Mouse (Mus musculus): ENCODE data around the gene Olfr1346.

Gene Olfr1346

DNA sequence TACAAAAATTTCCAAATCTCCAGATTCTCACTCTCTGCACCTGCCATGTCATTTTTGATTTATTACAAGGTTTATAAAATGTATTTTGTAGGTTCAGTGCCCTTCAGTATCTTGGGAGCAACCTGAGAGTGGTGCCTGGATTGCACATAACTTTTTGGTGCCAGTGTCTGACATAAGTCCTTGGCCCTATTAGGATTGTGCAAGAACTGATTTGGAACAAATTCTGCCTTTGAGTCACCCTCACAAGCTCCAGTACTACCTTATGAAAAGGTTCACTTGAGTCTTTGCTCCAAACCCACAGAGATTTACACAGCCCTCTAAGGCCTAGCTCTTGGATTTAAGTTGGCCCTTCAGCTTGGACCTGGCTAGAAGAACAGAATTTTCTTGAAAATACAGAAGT is at the start of gene Olfr1346:
Gene Olfr1346, plus strand, starts transcription at position 151 of the 400 bp plus-strand sequence.
- DNase-seq: no peak

DNA sequence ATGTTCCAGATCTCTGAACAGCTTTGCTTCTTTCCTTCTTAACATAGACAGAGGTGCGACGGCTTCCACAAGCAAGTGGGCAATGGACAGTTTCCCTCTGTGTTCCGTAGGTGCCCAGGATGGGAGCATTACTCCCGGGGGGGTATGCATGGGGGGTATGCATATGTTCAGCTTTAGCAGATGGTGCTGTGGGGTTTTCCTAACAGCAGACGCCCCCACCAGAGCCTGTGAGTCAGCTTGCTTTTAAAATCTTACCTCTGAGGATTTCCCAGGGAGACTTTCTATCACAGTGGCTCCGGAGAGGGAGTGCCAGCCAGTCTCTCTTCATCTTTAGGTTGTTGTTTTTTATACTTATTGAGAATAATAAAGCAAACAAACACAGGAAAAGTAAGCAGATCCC is 47.0 kb upstream of the Olfr1346 start:
- no peak for DNase-seq

DNA sequence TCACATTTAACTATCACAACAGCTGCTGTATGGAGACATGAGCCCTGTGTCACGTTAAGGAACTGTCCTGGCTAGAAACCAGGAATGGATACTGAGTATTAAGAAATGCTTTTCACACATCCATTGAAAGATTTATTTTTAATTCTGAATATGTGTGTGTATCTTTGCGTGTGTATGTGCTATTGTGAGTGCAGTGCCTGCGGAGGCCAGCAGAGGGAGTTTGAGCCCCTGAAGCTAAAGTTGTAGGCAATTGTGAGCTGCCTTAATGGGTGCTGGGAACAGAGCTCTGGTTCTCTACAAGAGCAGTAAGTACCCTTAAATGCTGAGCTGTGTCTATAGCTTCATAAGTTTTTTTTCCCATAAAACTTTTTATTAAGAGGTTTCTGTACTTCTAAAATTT is 37.5 kb upstream of the Olfr1346 start:
- no peak for DNase-seq

DNA sequence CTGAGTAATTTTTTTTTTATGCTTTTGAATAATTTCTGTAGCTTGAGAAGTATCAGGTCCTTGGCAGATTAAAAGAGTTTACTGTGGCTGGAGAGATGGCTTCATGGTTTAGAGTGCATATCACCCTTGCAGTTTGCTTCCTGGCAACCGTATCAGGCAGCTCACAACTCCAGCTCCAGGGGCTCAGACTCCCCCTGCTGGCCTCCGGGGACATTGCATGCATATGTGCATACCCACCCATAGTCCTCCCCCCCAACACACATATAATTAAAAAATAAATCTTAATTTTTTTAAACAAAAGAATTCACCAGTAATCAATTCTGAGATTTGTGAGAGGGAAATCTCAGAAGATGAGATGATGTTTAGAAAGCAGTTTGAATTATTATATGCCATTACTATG is 36.6 kb upstream of the Olfr1346 start:
- DNase-seq: peak; percentile 24 to 68

DNA sequence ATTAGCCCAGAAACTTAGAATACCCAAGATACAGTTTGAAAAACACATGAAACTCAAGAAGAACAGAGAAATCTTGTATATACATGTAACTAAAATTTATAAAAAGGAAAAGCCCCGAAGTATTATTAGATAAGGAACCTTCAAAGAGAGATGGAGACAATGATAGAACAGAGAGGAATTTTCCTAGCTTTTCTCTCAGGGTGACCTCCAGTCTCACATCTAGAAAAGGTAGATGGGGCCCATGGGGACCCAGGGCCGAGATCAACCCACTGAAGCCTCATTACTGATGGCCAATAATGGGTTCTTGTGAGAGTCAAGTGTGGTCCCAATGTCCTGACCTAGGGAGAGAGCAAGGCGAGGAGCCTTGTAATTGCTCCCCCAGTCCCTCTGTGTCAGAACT is 28.5 kb upstream of the Olfr1346 start, which contains the start of gene Olfr1344:
Gene Olfr1344, plus strand, starts transcription at position 301 of the 400 bp plus-strand sequence.
- DNase-seq: no peak

DNA sequence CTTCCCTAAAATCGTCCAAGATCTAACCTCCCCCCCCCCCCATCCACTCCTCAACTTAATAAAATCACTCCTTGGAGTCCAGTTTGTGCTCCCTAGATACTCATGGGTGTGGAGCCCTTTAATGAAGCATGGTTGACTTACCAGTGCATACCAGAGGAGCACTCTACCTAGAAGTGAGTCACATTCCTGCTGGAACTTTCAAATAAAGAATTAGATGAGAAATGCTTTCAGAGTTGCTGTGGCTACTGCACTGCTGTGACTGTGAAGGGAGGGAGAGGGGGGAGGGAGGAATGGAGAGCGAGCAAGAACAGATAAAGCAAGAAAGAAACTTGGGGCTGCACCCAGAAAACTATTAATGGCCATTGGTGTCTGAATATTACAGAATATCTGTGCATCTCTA is 25.7 kb upstream of the Olfr1346 start:
- peak in 1 of 2 experiments; percentile 0 for DNase-seq

DNA sequence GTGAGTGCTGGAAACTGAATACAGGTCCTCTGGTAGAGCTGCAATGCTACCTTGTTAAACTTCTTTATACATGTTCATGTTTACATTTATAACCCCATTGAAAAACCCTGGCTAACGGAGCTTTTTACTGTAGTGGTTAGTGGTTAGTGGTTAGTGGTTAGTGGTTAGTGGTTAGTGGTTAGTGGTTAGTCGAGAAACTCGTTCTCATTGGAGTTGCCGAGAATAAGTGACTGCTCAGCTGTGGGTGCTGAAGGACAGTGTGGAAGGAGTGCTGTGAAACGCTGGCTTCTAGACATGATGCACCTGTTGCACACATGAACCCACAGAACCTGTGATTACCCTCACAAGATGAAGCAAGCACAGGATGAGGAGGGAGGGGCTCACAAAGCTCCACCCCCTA is 19.1 kb upstream of the Olfr1346 start:
- no peak for DNase-seq

DNA sequence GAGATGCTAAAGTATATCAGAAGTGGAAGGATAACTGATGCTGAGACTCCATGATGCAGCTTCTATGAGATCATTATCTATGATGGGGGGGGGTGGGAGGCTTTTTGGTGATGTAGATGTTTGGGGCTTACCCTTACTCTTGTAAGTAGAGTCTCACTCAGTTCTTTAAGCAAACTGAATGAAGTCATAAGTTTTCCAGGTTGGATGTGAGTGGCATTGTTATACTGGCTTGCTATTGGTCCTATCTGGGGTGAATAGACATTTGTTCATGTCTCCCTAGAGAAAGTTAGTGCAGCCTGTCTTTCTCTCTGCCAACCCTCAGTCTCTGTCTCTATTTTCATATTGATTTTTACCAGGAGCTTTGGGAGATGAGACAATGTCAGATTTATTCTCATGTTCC is 11.0 kb upstream of the Olfr1346 start, which contains the start of gene Olfr1336:
Gene Olfr1336, plus strand, starts transcription at position 301 of the 400 bp plus-strand sequence.
- DNase-seq: no peak

DNA sequence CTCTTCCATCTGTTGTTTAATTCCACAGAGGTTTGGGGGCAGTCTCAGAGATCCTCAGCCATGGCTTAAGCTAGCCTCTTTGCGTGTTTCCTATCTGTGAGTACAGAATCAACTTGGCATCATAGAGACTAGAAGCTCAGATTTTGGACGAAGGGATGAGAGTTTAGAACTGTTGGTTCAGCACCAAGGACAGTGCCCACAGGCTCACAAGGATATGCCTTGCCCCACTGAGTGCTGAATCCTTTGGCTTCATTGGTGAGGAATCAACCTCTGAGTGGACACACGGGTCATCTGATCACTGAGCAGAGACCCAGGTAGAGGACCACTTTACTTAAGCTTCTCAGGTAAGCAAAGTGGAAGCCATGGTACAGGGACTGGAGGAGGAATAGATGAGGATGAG is 10.5 kb upstream of the Olfr1346 start:
- peak in 1 of 2 experiments; percentile 24 for DNase-seq

DNA sequence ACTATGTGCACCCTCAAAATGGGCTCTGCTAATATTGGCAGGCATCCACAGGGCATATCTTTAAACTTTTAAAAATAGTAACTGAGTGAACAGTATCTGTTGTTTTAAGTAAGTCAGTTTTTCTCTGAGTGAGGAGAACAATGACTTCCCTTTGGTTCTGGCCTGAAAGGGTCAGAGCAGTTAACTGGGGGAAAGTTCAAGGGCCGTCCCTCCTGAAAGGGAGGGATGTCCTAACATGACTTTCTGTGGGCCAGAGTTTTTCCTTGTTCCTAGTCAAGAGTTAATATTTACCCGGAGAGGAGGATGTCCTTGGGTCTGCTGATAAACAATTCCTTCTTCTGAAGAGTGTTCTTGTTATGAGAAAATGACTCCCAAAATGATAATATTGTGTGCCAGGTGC is 10.7 kb downstream of the Olfr1346 start:
- DNase-seq: peak; percentile 69

DNA sequence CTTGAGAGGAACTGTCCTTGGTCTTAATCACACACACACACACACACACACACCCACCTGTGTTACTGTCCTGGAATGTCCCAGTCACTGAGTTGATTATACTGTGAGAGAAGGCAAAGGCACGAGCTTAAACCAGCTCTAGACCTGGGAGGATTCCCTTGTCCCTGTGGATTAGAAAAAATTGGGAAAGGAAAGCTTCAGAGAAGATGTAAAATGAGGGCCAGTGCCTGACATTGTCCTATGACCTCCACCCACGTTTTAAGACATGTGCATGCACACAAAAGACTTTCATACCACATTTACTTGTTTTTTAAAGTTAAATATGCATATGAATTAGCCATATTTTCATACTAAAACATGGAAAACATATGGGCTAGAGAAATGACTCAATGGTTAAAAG is 19.9 kb downstream of the Olfr1346 start, which contains the start of gene Olfr5:
Gene Olfr5, minus strand, starts transcription at position 101 of the 400 bp plus-strand sequence.
- DNase-seq: no peak

DNA sequence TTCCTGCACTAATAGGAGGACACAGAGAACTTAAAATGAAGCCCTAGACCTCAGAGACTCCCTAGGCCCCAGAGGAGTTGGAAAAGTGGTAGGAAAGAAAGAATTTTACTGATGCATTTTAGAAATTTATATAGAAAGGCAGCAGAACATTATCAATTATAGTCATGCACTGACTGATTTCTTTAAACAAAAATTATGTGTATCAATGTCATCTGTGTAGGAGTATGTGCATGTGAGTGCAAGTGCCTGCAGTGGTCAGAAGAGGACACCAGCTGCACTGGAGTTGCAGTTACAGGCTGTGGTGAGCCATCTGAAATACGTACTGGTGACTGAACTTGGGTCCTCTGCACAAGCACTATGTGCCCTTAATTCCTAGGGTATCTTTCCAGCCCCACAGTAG is 32.8 kb downstream of the Olfr1346 start, which contains the start of gene Olfr1347:
Gene Olfr1347, minus strand, starts transcription at position 101 of the 400 bp plus-strand sequence.
- DNase-seq: no peak

DNA sequence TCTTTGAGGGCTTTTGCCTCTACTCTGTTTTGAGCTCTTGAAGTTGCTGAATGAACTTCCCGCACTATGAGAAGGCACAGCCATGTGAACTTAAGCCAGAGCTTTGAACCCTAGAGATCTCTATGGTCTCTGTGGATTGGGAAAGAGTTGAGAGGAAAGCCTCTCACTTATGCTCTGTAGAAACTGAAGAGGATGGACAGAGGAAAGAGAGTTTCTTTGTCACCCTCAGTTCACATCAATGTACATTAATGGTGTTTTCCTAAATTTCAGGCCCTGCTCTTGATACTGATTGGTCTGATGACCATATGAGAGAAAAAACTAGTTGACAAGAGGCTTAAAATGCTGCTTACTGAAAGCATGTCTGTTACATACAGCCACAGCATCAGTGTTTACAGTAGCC is 41.7 kb downstream of the Olfr1346 start, which contains the start of gene Olfr1348:
Gene Olfr1348, minus strand, starts transcription at position 101 of the 400 bp plus-strand sequence.
- DNase-seq: no peak

DNA sequence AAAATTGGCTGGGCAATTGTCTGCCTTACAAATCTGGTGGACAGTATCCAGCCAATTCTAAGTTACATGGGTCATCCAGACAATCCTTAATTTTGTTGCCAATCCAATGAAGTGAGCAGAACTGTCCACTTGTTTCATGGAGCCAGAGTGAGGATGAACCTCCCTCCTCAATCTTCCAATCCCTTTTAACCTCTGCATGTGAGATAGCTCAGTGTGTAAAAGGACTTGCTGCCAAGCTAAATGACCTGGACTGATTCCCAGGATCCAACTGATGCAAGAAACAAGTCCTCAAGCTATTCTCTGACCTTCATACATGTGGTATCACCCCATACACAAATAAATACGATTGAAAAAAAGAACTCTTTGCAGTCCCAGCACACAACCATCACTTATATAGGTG is 54.8 kb downstream of the Olfr1346 start:
- no peak for DNase-seq

DNA sequence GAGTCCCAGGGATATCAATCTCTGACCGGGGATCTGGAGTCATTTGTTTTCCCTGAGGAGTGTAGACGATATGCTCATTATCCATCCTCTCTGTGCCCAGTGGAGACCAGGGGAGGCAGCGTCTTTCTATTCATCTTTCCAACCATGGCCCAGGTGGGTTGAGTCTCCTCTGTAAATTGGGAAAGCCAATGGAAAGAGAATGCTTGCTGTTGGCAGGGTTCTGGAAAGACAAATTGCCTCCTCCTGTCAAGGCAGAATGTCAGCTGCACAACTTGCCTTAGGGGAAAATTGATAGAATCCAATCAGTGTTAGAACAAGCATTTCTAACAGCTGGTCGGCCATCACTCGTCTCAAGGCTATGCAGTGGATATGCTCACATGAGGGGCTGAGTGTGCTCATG is 55.9 kb downstream of the Olfr1346 start, which contains the start of gene Olfr1349:
Gene Olfr1349, minus strand, starts transcription at position 101 of the 400 bp plus-strand sequence.
- no peak for DNase-seq

DNA sequence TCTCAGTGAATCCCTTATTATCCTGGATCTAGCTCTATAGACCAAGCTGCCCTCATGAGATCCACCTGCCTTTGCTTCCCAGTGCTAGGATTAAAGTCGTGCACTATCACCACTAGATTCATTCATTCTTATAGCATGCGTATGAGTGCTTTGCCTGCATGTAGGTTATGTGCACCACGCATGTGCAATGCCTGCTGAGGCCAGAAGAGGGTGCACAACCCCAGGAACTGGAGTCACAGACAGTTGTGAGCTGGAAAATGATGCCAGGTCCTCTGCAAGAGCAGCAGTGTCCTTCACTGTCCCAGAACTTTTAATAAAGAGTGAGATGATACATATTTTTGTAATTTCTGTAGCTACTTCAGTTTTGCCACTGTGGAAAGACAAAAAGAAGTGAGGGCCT is 58.1 kb downstream of the Olfr1346 start:
- DNase-seq: no peak

DNA sequence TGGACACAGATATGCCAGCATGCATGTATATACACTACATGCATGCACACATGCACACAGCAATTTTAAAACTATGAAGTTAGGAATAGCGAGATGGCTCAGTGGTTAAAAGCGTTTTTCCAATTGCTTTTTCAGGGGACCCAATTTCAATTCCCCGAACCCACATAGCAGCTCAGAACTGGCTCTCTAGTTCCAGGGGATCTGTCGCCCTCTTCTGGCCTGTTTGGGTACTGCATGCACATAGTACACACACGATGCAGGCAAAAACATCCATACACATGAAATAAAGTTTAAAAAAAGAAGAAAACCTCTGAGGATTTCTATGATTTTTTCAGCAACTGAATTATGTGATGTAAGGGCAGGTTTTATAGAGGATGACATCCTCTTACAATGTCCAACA is 59.2 kb downstream of the Olfr1346 start:
- DNase-seq: peak; percentile 1 to 61
